Mouse (Mus musculus) brain, embryonic 14.5 days (tissue): ENCODE data around the gene Pim3.

ENCODE experiments used
- CTCF ChIP-seq: fragments of 200-500 bp; IDR thresholded peaks from 2 replicates; pipeline ENCODE4 v1.5.1; 2012; ENCODE audit warnings: inconsistent platforms, mild to moderate bottlenecking, moderate library complexity, borderline replicate concordance; ENCODE audit not compliant: insufficient read depth, insufficient read length; ENCODE audit errors: extremely low read depth
- POLR2A ChIP-seq: fragments of 200-500 bp; IDR thresholded peaks from 2 replicates; pipeline ENCODE4 v1.6.1; 2012; ENCODE audit warnings: mild to moderate bottlenecking, inconsistent platforms, borderline replicate concordance; ENCODE audit not compliant: poor library complexity, insufficient read depth, insufficient read length, severe bottlenecking; ENCODE audit errors: extremely low read depth

DNA sequence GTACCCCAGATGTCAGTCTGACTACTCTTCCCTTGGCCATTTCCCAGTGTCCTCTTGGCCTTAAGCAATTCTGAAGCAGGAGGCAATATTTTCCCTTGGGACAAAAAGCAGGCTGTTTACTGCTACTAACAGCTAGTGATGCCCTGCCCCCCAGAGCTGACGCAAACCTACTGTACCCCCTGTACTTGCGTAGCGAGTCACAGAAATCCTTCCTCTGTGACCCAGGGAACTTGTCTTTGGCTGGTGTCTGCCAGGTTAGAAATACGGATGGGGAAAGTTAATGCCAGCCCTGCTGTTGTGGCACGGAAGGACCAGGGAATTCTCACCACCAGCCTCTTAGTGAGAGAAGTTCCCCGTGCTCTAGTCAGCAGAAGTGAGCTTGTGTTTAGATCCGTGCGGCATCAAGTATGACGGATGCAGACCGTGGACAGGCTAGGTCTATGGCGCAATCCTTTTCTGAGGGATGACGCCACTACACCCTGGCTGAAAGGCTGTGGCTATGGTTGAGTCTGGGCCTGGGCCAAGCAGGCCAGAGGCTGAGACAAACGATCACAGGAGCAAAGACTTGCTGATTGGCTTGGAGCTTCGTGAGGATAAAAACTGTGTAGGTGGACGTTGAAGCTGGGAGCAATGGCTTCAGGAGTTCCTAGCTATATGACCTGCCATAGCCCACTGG is 40.4 kb downstream of the Pim3 start:
- no peak for TF ChIP-seq CTCF
- no peak for TF ChIP-seq POLR2A
